Mouse (Mus musculus) erythroblast, embryonic 14.5 days (primary cell): ENCODE measurements at regions not wholly inside any gene's neighbourhood (a gene's known extent, or its start where the extent isn't known, plus 50 kb on each side); places are given as distances from the start of the nearest gene placed in this dataset.

Experiments used
- GATA1 ChIP-seq: IDR thresholded peaks from 2 replicates; pipeline ENCODE4 v1.6.1; 2012; ENCODE audit warnings: low read length, inconsistent platforms, mixed read lengths
- TAL1 ChIP-seq: IDR thresholded peaks from 3 replicates; pipeline ENCODE4 v1.6.1; 2012; ENCODE audit warnings: low read length, inconsistent platforms, mixed read lengths

- TF ChIP-seq GATA1 = no peak
- no peak for TF ChIP-seq TAL1
These were observed 306.7 kb downstream of the Tshz3 start for GRCm38 (mm10) chr7:37004601-37005000.
